Mouse (Mus musculus): ENCODE measurements around the gene Ankrd39. TPM values are rescaled to one million over a fixed set of nuclear protein-coding genes. Genes with fewer than 3 reads are reported as not detected.
"Not testable (repeated sequence)": the region's sequence is repeated elsewhere in the genome, so short reads cannot be mapped to it uniquely, and the experiment has no call there.

Gene Ankrd39
- polyA plus RNA-seq, 1 experiment from 2014 or later: 24.4 TPM

DNA sequence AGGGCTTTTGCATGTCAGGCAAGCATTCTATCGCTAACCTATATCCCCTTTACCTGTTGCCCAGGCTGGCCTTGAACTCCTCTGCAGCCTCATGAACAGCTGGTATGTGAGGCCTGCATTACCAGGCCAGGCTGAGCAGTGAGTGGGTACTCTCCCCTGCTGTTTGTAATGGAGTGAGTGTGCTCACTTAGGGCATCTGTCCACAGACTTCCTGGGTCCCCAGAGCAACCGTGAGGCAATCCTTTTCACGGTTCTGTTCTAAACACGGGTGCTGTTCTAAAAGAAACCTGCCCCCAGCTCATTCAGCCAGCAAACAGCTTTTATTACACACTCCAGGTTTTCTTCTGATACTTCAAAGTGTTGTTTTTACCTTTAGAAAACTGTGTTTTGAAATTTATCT, 8.5 kb downstream of the Ankrd39 start:
- no peak overlapping the region for H3K27ac ChIP-seq (ENCODE audit: low read length)
- H3K9ac ChIP-seq (replicated peaks; ENCODE audit: low read depth, low read length): no peak overlapping the region
- ATAC-seq: no peak
- no peaks in the 10 kb centered on the region for H3K27me3 ChIP-seq (replicated peaks; ENCODE audit: control insufficient read depth, insufficient read depth, low read length)
- H3K4me3 ChIP-seq (replicated peaks; ENCODE audit: low read length): no peak overlapping the region
- H3K4me1 ChIP-seq (replicated peaks; ENCODE audit: control insufficient read depth, insufficient read depth, low read length): 0 out of 2 replicates have a peak, but pooled peaks cover 6% of the 10 kb centered on the region
- H3K36me3 ChIP-seq (ENCODE audit: control insufficient read depth, insufficient read depth): peaks cover 2% of the 10 kb centered on the region; the same call in 1 of the 2 replicates
- 81% methylated on average over 4 of the region's 4 CpGs for WGBS
- H3K9me3 ChIP-seq (ENCODE audit: control insufficient read depth, low read length): no peaks in the 10 kb centered on the region
- no peak overlapping the region for H3K4me2 ChIP-seq (ENCODE audit: low read length)

DNA sequence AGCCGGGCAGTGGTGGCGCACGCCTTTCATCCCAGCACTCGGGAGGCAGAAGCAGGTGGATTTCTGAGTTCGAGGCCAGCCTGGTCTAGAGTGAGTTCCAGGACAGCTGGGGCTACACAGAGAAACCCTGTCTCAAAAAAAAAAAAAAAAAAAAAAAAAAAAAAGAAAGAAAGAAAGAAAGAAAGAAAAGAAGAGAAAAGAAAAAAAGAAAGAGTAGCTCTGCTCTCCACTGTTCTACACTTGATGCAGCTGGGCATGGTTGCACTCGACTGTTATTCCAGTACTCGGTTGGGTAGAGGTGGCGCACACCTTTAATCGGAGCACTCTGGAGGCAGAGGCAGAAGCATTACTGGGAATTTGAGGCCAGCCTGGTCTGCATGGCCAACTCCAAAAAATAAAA, 10.5 kb downstream of the Ankrd39 start, which contains the start of gene Ankrd23:
Gene Ankrd23, minus strand, starts transcription at position 101 of the 400 bp plus-strand sequence.
- H3K4me3 ChIP-seq (replicated peaks; ENCODE audit: low read length); ATAC-seq; H3K9ac ChIP-seq (replicated peaks; ENCODE audit: low read depth, low read length); H3K4me2 ChIP-seq (ENCODE audit: low read length); H3K27me3 ChIP-seq (replicated peaks; ENCODE audit: control insufficient read depth, insufficient read depth, low read length); H3K9me3 ChIP-seq (ENCODE audit: control insufficient read depth, low read length); H3K27ac ChIP-seq (ENCODE audit: low read length); H3K4me1 ChIP-seq (replicated peaks; ENCODE audit: control insufficient read depth, insufficient read depth, low read length); H3K36me3 ChIP-seq (ENCODE audit: control insufficient read depth, insufficient read depth): not testable (repeated sequence)
- WGBS: 96% methylated on average over 9 of the region's 9 CpGs

DNA sequence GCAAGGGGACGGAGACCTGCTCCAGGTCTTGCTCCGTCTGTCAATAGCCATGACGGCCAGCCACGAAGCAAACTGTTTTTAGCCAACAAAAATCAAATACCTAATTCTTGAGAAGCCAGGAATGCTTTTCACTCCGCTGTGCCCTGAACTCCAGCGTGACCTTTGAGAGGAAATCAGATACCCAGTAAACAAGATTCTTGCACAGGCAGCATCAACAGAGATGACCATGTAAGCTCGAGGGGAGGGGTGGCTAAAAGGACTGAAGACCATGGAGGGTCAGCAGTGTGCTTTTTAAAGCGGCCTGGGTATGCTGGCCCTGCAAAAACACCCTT, 10.9 kb downstream of the Ankrd39 start:
- no peaks in the 10 kb centered on the region for H3K9me3 ChIP-seq (ENCODE audit: control insufficient read depth, low read length)
- H3K27ac ChIP-seq (ENCODE audit: low read length): no peak overlapping the region
- no peak for ATAC-seq

DNA sequence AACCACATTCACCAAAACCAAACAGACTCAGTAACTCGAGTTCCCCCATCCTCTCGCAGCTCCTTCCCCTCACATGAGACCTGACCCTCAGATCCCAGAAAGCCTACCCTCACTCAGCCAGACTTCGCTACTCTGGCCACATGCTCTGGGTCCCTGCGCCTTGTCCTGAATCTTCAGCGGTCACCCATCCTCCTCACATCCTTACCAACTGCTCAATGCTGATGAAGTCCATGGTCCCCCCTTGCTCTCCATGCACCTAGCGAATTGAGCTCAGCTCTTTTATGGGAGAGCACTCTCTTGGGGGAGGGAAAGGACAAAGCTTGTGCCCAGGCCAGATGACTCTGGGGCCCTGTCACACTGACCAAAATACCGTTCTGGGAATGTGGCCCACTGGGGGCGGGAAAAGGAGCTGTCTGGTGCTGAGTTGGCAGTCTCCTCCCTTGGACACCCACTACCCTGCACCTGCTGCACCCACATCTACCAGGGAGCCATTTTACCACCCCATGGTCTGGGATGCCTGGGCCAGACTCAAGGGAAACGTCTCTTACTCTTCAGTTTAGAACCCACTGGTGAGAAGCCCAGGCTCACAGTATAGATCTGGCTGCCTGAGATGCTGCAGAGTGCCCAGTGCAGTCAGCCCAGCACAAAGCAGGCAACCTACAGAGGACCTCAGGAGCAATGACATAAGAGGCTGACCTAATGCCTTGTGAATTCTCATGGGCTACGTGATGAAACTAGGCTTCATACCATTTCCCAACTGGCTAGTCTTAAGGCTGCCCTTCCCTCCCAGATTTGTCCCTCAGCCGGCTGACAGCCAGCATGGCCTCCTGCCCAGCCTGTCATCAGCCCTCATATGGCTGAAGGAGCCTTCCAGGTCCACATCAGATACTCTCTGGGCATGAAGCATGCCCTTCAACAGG, 11.5 kb downstream of the Ankrd39 start:
- 90% methylated on average over 11 of the region's 11 CpGs for WGBS

More for the DNA sequence above, 10.9 kb downstream of the Ankrd39 start:
- Histone ChIP-seq H3K9ac (replicated peaks; ENCODE audit: low read depth, low read length) (no peak overlapping the region), H3K4me3 (replicated peaks; ENCODE audit: low read length) (no peak overlapping the region), H3K36me3 (ENCODE audit: control insufficient read depth, insufficient read depth) (peaks cover 2% of the 10 kb centered on the region; the same call in 1 of the 2 replicates), H3K4me1 (replicated peaks; ENCODE audit: control insufficient read depth, insufficient read depth, low read length) (0 out of 2 replicates have a peak, but pooled peaks cover 5% of the 10 kb centered on the region), H3K4me2 (ENCODE audit: low read length) (no peak overlapping the region), H3K27me3 (replicated peaks; ENCODE audit: control insufficient read depth, insufficient read depth, low read length) (no peaks in the 10 kb centered on the region)
- WGBS: 86% methylated on average over 8 of the region's 8 CpGs

DNA sequence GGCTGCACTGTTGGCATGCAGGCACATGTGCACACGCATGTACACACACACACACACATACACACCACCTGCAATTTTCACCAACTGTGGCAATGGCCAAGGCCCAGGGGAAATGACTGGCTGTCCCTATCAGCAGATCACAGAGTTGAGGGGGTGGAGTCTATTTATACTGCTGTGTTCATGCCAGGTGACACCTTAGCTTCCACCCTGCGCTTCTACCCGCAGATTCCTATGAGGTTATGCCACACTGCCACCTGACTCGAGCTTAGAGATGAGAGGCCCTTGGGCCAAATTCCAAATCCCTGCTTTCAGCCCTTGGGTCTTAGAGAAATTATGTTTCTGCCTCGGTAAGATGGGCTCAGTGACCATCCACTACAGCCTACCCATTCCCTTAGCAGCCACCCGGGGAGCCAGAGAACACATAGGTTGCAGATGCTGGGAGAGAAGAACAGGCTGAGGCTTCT, 12.6 kb downstream of the Ankrd39 start:
- Histone ChIP-seq H3K9me3 (ENCODE audit: control insufficient read depth, low read length) (no peaks in the 10 kb centered on the region), H3K4me1 (replicated peaks; ENCODE audit: control insufficient read depth, insufficient read depth, low read length) (peaks cover 12% of the 10 kb centered on the region; the same call in 1 of the 2 replicates), H3K27me3 (replicated peaks; ENCODE audit: control insufficient read depth, insufficient read depth, low read length) (no peaks in the 10 kb centered on the region), H3K36me3 (ENCODE audit: control insufficient read depth, insufficient read depth) (no peaks in the 10 kb centered on the region), H3K9ac (replicated peaks; ENCODE audit: low read depth, low read length) (no peak overlapping the region), H3K4me2 (ENCODE audit: low read length) (no peak overlapping the region), H3K4me3 (replicated peaks; ENCODE audit: low read length) (no peak overlapping the region), H3K27ac (ENCODE audit: low read length) (no peak overlapping the region)
- no peak for ATAC-seq
- WGBS: 90% methylated on average over 6 of the region's 6 CpGs

More for the DNA sequence above, 11.5 kb downstream of the Ankrd39 start:
- Histone ChIP-seq H3K4me1 (replicated peaks; ENCODE audit: control insufficient read depth, insufficient read depth, low read length) (peaks cover 5% of the 10 kb centered on the region; the same call in 1 of the 2 replicates), H3K36me3 (ENCODE audit: control insufficient read depth, insufficient read depth) (no peaks in the 10 kb centered on the region), H3K27ac (ENCODE audit: low read length) (no peak overlapping the region), H3K9ac (replicated peaks; ENCODE audit: low read depth, low read length) (no peak overlapping the region), H3K4me3 (replicated peaks; ENCODE audit: low read length) (no peak overlapping the region), H3K4me2 (ENCODE audit: low read length) (no peak overlapping the region), H3K9me3 (ENCODE audit: control insufficient read depth, low read length) (no peaks in the 10 kb centered on the region), H3K27me3 (replicated peaks; ENCODE audit: control insufficient read depth, insufficient read depth, low read length) (no peaks in the 10 kb centered on the region)
- no peak for ATAC-seq

DNA sequence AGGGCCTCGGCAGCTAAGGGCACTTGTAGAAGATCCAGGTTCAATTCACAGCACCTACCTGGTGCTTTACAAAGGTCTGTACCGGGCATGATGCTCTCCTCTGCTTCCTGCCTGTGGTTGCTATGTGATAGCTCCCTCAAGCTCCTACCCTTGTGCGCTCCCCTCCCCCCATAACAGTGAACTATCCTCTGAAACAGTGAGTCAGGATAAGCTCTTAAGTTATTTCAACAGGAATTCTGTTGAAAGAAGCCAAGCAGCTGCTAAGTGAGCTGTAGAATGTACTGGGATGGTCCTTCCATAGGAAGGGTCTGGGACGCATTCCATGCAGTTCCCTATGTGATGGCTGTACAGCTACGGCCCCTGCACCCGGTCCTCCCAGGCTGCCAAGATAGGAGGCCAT, 13.7 kb downstream of the Ankrd39 start:
- no peaks in the 10 kb centered on the region for H3K9me3 ChIP-seq (ENCODE audit: control insufficient read depth, low read length)
- H3K27me3 ChIP-seq (replicated peaks; ENCODE audit: control insufficient read depth, insufficient read depth, low read length): no peaks in the 10 kb centered on the region
- no peak overlapping the region for H3K27ac ChIP-seq (ENCODE audit: low read length)
- no peak overlapping the region for H3K4me3 ChIP-seq (replicated peaks; ENCODE audit: low read length)
- 87% methylated on average over 6 of the region's 6 CpGs for WGBS
- no peak for ATAC-seq
- no peaks in the 10 kb centered on the region for H3K36me3 ChIP-seq (ENCODE audit: control insufficient read depth, insufficient read depth)
- H3K4me1 ChIP-seq (replicated peaks; ENCODE audit: control insufficient read depth, insufficient read depth, low read length): peaks cover 13% of the 10 kb centered on the region
- no peak overlapping the region for H3K9ac ChIP-seq (replicated peaks; ENCODE audit: low read depth, low read length)
- H3K4me2 ChIP-seq (ENCODE audit: low read length): no peak overlapping the region

DNA sequence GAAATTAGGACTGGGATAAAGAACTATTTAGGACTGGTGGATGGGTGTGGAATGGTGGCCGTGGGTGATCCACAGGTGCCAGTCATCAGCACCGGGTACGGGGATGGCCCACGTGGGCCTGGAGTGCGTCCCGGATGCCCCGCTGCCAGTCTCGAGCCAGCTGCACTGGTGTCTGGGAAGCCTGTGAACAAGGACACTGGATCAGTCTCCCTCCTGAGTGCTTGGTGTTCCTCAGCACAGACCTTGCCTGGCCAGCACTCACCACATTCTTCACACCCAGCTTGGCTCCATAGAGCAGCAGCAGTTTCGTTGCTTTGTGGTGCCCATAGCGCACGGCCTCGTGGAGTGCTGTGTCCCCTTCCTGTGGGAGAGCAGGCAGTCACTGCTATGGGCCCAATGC, 15.8 kb downstream of the Ankrd39 start:
- no peak overlapping the region for H3K4me3 ChIP-seq (replicated peaks; ENCODE audit: low read length)
- ATAC-seq: no peak
- H3K27ac ChIP-seq (ENCODE audit: low read length): no peak overlapping the region
- no peak overlapping the region for H3K4me2 ChIP-seq (ENCODE audit: low read length)
- no peak overlapping the region for H3K9ac ChIP-seq (replicated peaks; ENCODE audit: low read depth, low read length)
- no peaks in the 10 kb centered on the region for H3K36me3 ChIP-seq (ENCODE audit: control insufficient read depth, insufficient read depth)
- H3K4me1 ChIP-seq (replicated peaks; ENCODE audit: control insufficient read depth, insufficient read depth, low read length): peaks cover 17% of the 10 kb centered on the region
- no peaks in the 10 kb centered on the region for H3K27me3 ChIP-seq (replicated peaks; ENCODE audit: control insufficient read depth, insufficient read depth, low read length)
- 87% methylated on average over 12 of the region's 12 CpGs for WGBS
- no peaks in the 10 kb centered on the region for H3K9me3 ChIP-seq (ENCODE audit: control insufficient read depth, low read length)

DNA sequence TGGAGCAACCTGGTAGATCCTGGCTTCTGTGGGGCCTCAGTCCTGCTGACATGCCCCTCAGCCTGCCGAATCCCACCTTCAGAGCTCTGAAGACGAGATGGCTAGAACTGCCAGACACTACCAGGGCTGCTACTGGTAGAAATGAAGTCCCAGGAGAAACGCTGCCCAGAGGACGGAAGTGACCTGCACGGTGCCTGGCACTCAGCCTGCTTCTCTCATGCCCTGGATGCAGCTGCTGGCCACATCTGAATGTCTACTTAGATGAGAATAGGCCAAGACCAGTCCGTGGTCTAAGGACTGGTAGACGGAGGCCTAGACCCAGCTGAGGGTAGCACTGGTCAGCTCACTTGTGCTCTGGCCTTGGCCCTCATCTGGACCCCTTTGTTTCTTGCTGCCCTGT, 16.3 kb downstream of the Ankrd39 start:
- H3K27ac ChIP-seq (ENCODE audit: low read length): no peak overlapping the region
- H3K9me3 ChIP-seq (ENCODE audit: control insufficient read depth, low read length): no peaks in the 10 kb centered on the region
- no peak overlapping the region for H3K4me2 ChIP-seq (ENCODE audit: low read length)
- H3K4me1 ChIP-seq (replicated peaks; ENCODE audit: control insufficient read depth, insufficient read depth, low read length): peaks cover 17% of the 10 kb centered on the region
- no peaks in the 10 kb centered on the region for H3K36me3 ChIP-seq (ENCODE audit: control insufficient read depth, insufficient read depth)
- H3K9ac ChIP-seq (replicated peaks; ENCODE audit: low read depth, low read length): no peak overlapping the region
- no peak overlapping the region for H3K4me3 ChIP-seq (replicated peaks; ENCODE audit: low read length)
- ATAC-seq: no peak
- WGBS: 94% methylated on average over 7 of the region's 7 CpGs
- H3K27me3 ChIP-seq (replicated peaks; ENCODE audit: control insufficient read depth, insufficient read depth, low read length): no peaks in the 10 kb centered on the region

DNA sequence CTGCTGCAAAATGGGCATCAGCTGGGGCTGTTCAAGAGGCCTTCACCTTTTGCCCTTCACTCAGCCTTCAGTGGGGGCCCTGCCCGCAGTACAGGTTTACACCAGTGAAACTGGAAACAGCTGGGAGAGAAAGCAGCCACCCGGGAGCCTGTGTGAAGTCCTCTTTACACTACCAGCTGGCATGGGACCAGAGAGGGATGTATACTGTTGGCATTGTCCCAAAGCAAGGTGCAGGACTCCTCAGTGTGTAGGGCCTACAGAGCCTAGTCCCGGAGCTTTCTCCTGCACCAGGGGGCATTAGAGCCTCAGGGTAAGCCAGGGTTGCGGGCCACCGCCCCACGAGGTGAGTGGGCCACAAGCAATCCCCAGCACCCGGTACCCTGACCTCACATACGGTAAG, 16.8 kb downstream of the Ankrd39 start:
- peaks cover 15% of the 10 kb centered on the region for H3K4me1 ChIP-seq (replicated peaks; ENCODE audit: control insufficient read depth, insufficient read depth, low read length)
- WGBS: 72% methylated on average over 8 of the region's 8 CpGs
- H3K36me3 ChIP-seq (ENCODE audit: control insufficient read depth, insufficient read depth): 0 out of 2 replicates have a peak, but pooled peaks cover under 1% of the 10 kb centered on the region
- no peak overlapping the region for H3K4me2 ChIP-seq (ENCODE audit: low read length)
- H3K27me3 ChIP-seq (replicated peaks; ENCODE audit: control insufficient read depth, insufficient read depth, low read length): no peaks in the 10 kb centered on the region
- no peak overlapping the region for H3K27ac ChIP-seq (ENCODE audit: low read length)
- H3K9me3 ChIP-seq (ENCODE audit: control insufficient read depth, low read length): no peaks in the 10 kb centered on the region
- no peak for ATAC-seq
- H3K9ac ChIP-seq (replicated peaks; ENCODE audit: low read depth, low read length): no peak overlapping the region
- H3K4me3 ChIP-seq (replicated peaks; ENCODE audit: low read length): no peak overlapping the region
